Mouse (Mus musculus): ENCODE measurements around the gene Kcnk3.

The Kcnk3 gene

DNA sequence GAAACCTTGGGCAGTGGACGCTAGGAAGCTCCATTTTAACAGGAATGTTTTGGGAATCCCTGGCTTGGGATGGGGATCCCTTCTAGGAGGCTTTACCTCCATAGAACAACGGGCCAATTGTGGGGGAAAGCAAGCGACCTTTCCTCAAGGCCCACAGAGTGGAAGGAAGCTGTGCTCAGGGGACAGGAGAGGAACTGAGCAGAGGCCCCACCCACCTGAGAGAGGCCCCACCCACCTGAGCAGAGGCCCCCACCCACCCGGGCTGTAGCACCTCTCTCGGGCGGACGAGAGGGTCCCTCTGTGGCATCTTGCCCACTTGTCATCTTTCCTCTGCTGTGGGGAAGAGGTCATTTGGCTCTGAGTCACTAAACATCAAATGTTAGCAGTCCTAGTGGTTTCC lies 49.0 kb downstream of the Kcnk3 start:
- in situ Hi-C loops (cut with MboI, MseI) = loop anchor here (5.0 kb wide), 2 partner anchors 120 to 215 kb away; no protein-coding TSS in a partner anchor

DNA sequence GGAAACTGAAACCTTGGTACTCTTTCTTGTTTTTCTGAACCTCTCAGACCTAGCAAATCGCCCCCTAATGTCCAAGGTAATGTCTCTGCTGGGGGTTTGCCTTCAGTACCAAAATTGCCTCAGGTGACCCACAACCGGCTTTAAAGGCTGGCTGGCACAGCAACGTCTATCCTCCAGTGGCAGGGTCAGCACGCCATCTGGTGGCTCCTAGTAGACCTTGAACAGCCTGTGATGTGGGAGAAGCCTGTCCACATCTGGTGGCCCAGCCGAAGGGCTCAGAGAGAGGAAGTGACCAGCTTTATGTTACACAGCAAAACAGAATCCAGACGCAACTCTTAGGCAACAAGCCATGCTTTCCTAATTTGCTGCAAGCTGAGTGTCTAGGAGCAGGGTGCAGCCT lies 50.1 kb downstream of the Kcnk3 start:
- in situ Hi-C loops (cut with MboI, MseI) = loop anchor here (5.0 kb wide), 2 partner anchors 121 to 216 kb away; no protein-coding TSS in a partner anchor

DNA sequence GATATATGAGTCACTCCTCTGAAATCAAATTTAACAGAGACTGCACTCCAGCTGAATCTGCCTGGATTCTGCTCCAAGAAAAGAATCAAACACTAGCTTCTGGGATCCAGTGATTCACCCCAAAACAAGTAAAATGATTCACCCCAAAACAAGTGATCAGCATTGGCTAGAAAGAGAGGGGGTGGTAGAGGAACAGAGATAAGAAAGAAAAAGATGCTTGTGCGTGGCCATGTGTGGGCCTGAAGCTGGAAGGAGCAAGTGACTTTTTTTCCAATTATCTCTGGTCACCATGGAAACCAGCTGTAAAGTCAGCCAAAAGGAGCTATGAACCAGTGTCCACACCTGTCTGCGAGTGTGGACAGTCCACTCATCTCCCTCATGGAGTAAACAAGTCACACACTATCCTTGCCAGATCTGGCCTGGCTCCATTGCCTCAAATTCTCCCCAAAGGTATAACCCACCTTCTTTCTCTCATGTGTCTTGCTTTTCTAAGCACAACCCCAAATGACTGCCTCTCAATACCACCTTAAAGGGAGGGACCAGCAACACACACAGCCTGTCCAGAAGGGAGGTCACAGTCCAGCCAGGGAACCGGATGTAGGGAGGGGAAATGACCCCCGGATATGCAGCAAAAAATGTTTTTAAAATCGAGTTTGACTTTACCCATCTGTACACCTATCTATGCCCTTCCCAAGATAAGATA lies 55.7 kb downstream of the Kcnk3 start:
- in situ Hi-C loops (cut with MboI, MseI) = no loop called here

DNA sequence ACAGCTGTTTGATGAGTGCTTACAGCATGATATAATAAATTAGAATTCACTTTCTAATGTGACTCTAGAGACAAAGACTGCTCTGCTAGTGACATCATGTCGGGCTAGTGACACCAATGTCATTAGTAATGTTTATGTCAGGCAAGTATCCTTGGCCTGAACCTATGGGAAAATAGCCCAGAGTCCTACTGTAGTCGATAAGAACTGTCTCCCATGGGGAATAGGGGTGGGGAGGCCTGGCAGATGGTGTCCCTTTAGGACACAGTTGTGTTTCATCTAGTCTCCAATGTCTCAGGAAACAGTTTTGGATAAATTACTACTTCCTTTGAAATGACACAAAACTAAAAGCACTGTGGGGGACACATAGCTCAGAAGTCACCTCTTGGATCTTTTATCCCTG lies 58.1 kb downstream of the Kcnk3 start:
- in situ Hi-C loops (cut with MboI, MseI) = loop anchor here (5.0 kb wide), 1 partner anchor 369 kb away; no protein-coding TSS in a partner anchor

DNA sequence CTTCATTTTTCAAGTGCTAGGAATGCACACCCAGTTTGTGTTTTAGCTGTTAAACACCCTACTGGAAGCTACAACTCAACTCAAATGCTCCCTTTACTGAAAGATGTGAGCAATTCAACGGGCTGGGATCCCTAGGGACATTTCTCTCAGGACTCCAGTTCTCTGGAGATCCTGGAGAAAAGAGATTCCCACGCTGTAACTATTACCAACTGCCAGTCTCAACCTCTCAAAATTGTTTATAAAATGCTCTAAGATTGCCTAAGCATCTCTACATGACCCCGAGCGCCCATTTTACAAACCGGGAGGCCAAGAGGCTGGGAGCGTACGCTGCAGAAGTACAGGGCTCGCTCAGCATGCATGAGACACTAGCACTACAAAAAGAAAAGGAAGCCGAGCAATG lies 59.4 kb downstream of the Kcnk3 start:
- in situ Hi-C loops (cut with MboI, MseI) = loop anchor here (5.0 kb wide), 1 partner anchor 370 kb away; no protein-coding TSS in a partner anchor

DNA sequence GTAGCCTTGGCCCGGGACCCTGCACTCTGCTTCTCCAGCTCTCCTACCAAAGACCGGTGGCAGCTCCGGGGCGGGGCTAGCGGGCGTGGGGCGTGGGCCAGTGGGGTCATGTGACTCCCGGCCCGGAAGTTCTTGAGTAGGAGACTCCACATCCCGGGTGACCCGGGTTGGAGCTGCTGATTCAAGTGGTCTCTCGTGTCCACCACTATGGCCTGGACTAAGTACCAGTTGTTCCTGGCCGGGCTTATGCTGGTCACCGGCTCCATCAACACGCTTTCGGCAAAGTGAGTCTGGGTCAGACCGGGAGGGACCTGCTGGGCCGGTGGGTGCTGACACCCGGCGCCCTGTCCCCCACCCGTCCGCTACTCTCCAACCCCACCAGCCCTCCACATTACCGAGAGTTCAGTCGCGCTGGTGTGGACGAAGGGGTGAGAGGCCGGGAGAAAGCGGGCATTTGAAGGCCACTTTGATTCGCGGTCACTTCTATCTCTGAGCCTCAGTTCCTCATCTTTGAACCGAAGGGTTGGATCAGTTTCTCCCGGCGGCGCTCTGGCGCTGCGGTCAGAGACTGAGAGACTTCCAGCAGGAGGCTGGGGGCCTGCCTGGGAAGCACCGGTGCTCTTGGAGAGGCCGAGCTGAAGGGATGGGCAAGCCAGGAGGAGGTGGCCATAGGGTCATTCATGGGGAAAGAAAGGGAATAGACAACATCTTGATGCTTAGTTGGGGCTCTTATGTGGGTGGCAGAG lies 60.0 kb downstream of the Kcnk3 start, which contains the start of gene Slc35f6:
Gene Slc35f6, plus strand, starts transcription at position 119 of the 746 bp plus-strand sequence.
- in situ Hi-C loops (cut with MboI, MseI) = loop anchor here (5.0 kb wide), 1 partner anchor 371 kb away; no protein-coding TSS in a partner anchor

DNA sequence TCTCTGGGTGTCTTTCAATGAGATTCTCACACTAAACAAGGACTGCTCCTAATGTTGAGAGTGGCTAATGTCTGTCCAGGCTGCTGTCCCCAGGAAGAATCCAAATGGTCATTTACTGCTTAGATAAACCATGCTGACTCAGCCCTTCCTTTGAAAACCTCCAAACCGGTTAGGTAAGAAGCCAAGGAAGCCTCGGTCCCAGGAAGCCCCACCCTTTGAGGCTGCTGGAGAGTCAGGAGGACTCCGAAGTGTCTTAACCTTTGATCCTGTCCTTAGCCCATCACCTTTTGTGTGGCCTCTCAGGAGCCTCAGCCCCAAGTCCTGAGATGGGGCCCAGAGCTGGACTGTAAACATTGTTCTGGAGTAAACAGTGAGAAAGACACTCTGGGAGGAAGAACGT lies 61.6 kb downstream of the Kcnk3 start:
- in situ Hi-C loops (cut with MboI, MseI) = loop anchor here (5.0 kb wide), 1 partner anchor 372 kb away; no protein-coding TSS in a partner anchor

DNA sequence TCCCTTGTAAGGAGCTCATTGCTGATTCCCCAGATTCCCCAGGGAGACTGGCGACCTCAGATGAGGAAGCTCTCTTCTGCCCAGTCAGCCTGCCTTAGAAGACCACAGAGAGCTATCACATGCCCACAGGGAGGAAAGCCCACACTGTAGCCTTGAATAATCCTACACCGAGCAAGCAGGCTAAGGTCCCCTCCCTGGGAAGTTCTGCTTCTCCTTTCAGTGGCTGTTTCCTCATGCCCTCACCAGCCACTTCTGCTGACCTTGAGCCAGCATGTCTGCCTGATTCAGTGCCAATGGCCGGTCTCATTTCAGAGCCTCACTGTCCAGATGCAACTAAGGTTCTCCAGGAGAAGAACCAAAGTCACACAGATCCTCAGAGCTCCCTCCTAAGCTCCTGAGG lies 62.8 kb downstream of the Kcnk3 start:
- in situ Hi-C loops (cut with MboI, MseI) = no loop called here

DNA sequence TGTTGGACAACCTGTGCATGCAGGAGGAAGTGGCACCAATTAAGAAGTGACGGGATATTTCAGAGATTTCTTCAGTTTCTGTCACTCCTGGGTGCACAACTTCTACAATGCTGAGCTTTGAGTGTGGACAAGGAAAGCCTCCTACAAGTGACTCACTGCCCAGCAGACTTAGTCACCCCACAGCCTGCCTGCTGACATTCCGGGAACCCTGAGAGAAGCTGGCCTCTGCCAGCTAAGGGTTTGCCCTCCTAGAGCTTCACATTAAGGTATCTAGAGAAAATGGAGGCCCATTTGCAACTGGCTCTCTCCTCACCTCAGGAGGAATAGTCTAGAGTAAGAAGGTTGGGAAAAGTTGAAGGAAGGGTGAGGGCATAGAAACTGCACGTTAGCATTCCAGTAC lies 63.6 kb downstream of the Kcnk3 start:
- in situ Hi-C loops (cut with MboI, MseI) = no loop called here

DNA sequence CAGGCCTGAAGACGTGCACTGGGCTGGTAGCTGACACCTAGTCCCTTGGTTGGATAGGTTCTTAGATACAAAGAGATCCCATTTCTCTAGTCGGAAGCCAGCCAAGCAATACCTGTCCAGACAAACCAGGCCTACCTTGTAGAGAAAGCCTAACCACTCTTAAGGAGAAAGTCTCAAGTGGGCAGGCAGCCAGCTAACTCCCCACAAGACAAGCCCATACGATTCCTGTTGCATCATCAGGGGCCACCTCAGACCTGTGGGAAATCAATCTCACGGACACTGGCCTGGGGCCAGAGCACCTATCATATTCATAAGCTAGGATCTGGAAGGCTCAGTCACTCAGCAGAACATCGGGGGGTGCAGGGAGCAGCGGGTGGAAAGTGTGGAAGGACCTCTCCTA lies 65.3 kb downstream of the Kcnk3 start:
- in situ Hi-C loops (cut with MboI, MseI) = no loop called here

DNA sequence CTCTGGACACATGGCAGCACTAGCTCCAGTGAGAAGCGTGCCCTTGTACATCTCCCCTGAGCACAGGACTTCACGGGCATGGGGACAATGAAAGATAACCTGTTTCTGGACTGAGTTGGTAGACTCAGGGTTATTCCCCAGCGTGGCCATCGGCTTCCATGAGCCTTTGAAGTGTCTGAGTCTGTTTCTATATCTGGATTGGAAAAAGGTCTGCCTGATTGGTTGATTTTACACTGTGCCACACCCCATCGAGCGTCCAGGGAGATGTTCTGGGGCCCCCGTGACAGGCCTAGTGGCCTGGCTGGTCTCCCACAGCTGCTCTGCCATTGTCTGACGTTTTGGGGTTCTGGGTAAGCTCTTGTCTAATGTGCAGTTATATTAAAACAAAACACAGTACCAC lies 67.1 kb downstream of the Kcnk3 start:
- in situ Hi-C loops (cut with MboI, MseI) = no loop called here

DNA sequence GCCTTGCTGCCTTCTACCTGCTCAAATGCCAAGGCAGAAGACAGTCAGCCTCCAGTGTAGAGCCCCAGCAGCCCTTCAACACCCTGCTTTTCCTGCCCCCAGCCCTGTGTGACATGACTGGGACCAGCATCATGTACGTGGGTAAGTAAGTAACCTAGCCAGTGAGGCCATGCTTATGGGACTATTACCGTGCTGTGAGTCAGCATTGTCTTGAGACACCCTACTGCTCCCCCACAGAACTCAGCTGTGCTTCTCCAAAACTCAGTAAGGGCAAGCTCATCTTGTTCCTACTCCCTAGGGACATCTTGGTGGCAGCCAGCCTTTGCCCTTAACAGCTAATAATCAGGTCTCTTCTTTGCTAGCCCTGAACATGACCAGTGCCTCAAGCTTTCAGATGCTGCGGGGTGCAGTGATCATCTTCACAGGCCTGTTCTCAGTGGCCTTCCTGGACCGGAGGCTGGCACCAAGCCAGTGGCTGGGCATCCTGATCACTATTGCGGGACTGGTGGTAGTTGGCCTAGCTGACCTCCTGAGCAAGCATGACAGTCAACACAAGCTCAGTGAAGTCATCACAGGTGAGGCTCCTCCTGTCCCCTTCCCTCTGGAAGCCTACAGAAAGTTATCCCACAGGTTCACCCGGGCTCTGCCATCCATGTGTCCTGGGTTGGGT lies 67.7 kb downstream of the Kcnk3 start:
- in situ Hi-C loops (cut with MboI, MseI) = no loop called here

DNA sequence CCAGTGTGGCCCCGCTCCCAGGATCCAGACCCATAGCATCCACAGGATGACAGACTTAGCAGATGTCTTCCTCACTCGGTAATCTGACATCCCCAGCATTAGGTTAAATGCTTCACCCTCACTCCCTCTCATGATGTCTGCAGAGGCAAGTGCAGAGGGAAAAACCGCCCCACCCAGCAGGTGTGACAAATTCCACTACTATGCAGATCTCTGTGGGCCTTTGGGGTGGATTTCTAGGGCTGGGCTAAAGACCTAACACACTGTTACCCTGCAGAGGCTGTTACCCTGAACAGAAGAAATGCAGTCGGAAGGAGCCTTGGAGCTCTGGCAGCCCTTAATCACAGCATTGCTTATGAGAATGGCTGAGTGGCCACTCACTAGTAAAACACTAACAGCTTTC lies 71.1 kb downstream of the Kcnk3 start:
- in situ Hi-C loops (cut with MboI, MseI) = no loop called here

DNA sequence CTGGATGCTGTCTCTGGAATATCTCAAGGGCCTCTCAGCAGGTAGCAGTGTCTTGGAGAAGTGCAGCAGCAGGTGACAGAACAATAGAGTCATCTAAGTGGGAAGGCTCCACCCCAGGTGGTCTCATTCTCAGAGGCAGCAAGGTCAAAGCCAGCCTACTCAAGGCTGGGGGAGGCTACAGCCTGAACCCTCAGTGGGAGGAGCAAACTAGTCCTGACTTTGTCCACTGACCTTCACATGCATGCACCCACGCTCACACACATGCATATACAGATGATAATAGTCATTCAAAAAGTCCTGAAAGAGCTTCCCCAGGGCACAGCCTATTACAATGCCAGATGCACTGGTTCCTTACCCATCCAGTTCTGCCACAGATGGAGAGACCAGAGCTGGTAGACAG lies 72.3 kb downstream of the Kcnk3 start:
- in situ Hi-C loops (cut with MboI, MseI) = loop anchor here (10.0 kb wide), 1 partner anchor 425 kb away; the partner anchor contains the start of gene Selenoi

DNA sequence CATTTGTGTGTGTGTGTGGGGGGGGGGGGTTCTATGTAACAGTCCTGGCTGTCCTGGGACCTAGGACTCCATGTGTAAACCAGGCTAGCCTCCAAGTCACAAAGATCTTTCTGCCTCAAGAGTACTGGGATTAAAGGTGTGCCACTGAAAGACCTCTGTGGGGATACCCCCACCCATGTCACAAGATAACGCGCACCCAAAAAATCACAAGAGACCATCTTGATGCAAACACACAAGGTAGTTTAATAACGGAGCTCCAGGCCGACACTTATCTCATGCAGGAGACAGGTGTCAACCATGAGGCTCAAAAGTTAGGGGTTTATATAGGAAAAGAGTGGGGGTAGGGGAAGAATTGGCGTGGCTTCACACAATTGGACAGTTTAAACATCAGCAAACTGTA lies 72.8 kb downstream of the Kcnk3 start:
- in situ Hi-C loops (cut with MboI, MseI) = loop anchor here (10.0 kb wide), 1 partner anchor 426 kb away; the partner anchor contains the start of gene Selenoi

DNA sequence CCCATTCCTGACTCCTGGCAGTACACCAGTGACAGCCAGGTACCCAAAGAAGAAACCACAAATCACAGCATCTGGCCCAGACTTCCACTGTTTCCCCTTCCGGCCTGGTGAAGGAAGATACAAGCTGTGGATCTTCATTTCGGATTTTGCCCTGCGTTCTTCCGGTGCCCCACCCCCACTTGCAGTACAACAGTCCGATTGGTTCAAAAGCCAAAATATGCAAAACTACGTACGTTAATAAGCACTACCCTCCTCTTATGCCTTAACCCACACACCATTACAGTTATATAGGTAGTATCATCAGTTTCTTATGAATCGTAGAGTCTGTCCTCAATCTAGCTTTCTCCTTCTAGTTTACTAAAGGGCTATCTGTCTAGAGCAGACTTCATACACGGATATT lies 77.4 kb downstream of the Kcnk3 start:
- in situ Hi-C loops (cut with MboI, MseI) = loop anchor here (10.0 kb wide), 1 partner anchor 431 kb away; the partner anchor contains the start of gene Selenoi

DNA sequence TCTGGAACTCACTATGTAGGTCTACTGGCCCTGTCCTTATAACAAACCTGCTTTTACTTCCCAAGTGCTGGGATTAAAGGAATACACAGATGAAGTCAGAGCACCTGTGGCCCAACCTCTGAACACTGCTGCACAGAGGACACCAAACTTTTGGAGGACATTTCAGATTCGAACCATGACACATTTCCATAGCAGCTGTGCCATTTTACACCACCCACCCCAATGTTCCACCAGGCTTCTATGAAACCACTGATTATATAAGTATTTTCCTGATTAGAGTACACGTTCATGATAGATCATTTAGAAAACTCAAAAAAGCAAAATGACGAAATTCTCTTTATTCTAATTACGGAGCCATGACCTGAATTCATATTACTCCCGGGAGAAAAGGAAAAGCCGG lies 78.0 kb downstream of the Kcnk3 start:
- in situ Hi-C loops (cut with MboI, MseI) = loop anchor here (10.0 kb wide), 1 partner anchor 431 kb away; the partner anchor contains the start of gene Selenoi

DNA sequence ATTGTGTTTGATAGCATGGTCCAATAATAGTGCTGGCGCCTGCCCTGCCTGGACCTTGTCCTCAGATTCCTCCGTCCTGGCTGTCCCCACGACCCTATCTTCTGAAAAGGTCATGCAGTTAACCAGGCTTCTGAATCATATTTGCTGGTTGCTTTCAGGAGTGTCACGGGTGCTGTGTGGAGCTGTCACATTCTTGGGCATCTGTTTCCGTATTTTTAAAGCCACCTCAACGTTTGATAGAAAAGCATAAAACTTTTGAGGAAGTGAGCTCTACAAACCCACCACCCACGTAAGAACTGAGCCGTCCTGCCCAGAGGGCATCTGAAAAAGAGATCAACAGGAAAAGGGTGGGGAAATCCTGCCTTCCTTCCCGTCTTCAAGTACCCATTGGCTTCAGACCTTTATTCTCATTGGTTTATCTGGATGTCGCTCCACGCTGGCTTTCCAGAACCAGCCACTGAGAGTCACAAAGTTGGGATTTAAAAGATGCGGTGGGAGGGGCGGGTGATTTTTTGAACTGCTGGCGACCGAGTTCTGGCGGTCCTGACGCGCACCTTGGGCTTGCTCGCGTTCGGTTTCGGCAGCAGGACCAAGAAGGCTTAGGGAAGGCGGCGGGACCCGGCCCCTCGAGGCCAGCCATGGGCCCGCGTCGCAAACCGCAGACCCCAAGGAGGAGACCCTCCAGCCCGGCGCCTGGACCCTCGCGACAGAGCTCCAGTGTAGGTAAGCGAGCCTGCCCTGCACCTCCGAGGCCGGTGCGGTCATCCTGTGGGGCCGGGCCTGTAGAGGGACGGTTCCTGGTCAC lies 78.6 kb downstream of the Kcnk3 start, which contains the start of gene Cenpa:
Gene Cenpa, plus strand, starts transcription at position 387 of the 805 bp plus-strand sequence.
- in situ Hi-C loops (cut with MboI, MseI) = loop anchor here (10.0 kb wide), 1 partner anchor 432 kb away; the partner anchor contains the start of gene Selenoi

DNA sequence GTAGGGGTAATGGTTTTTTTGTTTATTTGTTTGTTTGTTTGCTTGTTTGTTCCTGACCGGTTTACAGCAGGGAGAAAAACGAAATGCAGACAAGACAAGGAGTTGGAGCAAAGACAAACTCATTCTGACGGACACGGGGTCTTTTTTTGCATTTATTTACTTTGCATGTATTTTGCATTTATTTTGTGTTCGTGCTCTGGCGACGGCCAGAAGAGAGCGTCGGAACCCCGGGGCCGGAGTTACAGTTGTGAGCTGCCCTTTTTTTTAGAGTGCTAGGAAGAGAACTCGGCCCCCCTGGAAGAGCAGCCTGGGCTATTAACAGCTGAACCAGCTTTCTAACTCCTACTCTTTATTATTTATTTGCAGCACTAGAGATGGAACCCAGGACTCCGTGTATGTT lies 79.2 kb downstream of the Kcnk3 start:
- in situ Hi-C loops (cut with MboI, MseI) = loop anchor here (10.0 kb wide), 1 partner anchor 432 kb away; the partner anchor contains the start of gene Selenoi

DNA sequence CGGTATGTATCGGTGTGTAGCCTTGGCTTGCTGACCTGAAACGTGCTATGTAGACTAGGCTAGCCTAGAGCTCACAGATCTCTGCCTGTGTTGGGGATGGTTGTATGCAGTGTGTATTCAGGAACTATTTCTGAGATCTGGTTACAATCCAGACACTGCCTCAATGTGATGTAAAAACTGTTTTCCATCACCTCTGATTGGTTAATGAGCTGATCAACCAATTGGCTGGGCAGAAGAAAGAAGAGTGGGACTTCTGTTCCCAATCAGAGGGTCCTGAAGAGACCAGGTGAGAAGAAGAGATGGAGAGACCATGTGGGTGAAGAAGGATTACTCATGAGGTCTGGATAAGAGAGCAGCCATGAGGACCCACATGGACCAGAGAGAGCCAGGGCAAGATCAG lies 79.7 kb downstream of the Kcnk3 start:
- in situ Hi-C loops (cut with MboI, MseI) = loop anchor here (10.0 kb wide), 1 partner anchor 433 kb away; the partner anchor contains the start of gene Selenoi
